ENCODE assay signal across 17 mouse cellular contexts in genomic region chr2:91187431-91187830, GRCm38 (mm10). TPM values are rescaled to one million over a fixed set of nuclear protein-coding genes. Genes with fewer than 3 reads are reported as not detected.
DNase-seq lines count a peak whose midpoint lies in the region; ATAC-seq and TF ChIP-seq lines count a peak whose summit lies in the region.
"Had no signal": no experiment of that assay in that cellular context is flagged by ENCODE, and none has a peak within 500 bp of the region (broad histone marks: within the 10 kb centered on the region; RNA-seq: fewer than 3 reads in every experiment).

No protein-coding gene starts in this region.

- H3K27ac ChIP-seq in MEL (ENCODE audit: control insufficient read depth, low read depth, low read length) = no peak overlapping the region
- H3K27ac ChIP-seq in forebrain, postnatal 0 days (ENCODE audit: low read depth, low read length) = no peak overlapping the region
- H3K27ac ChIP-seq: forebrain, embryonic 13.5 days; hindbrain, embryonic 13.5 days had no signal

- DNase-seq in left cerebral cortex, postnatal 14 days (ENCODE audit: low spot score in 2 of 2) = peak; percentile 26 to 57
- DNase-seq in left cerebral cortex, postnatal 10 days (ENCODE audit: extremely low spot score in 1 of 2, low spot score in 2 of 2) = no peak
- DNase-seq in 416B (ENCODE audit: low read depth) (peak; percentile 90), MEL (ENCODE audit: low read depth, low spot score) (peak; percentile 35)
- peak; percentile 77 for DNase-seq in induced T-regulatory cell, adult 2 months (ENCODE audit: low read depth)
- no peak for DNase-seq in cerebellum, postnatal 25 days
- no peak for DNase-seq in gastrocnemius, postnatal 36 days
- no peak for DNase-seq in forebrain, postnatal 0 days
- DNase-seq: adrenal gland, postnatal 10 days; cerebellum, adult 9-10 months; embryo, embryonic 11 days; heart, postnatal 10 days; kidney, adult 18-20 months; lung, embryonic 14.5 days; thymus, adult 2 months had no signal

- no peak overlapping the region for H3K9ac ChIP-seq in MEL (ENCODE audit: control insufficient read depth, low read depth, low read length, poor library complexity, severe bottlenecking)
- no peak overlapping the region for H3K9ac ChIP-seq in forebrain, postnatal 0 days
- H3K9ac ChIP-seq: forebrain, embryonic 13.5 days; hindbrain, embryonic 13.5 days; lung, embryonic 14.5 days had no signal

- TF ChIP-seq EP300 in MEL (IDR thresholded peaks at IDR 0.05; ENCODE audit: low read depth in 1 of 2, low read length in 2 of 2) = no peak

- no peak overlapping the region for H3K4me2 ChIP-seq in forebrain, postnatal 0 days (ENCODE audit: low read depth)
- H3K4me2 ChIP-seq: forebrain, embryonic 13.5 days; hindbrain, embryonic 13.5 days; lung, embryonic 14.5 days had no signal

- no peak for TF ChIP-seq POLR2A in MEL (IDR thresholded peaks at IDR 0.05; ENCODE audit: control insufficient read depth in 1 of 2, insufficient read depth in 1 of 2, low read depth in 1 of 2, low read length in 2 of 2, poor library complexity in 1 of 2)

- peaks cover 7 to 23% of the 10 kb centered on the region in 2 experiments for H3K4me1 ChIP-seq in MEL (ENCODE audit: control insufficient read depth in 1 of 2, insufficient read depth in 2 of 2, low read length in 2 of 2)
- H3K4me1 ChIP-seq in forebrain, postnatal 0 days (ENCODE audit: insufficient read depth) = no peaks in the 10 kb centered on the region

- peaks cover 0 to 14% of the 10 kb centered on the region in 2 experiments; a peak in 2 of 4 replicates for H3K36me3 ChIP-seq in MEL (ENCODE audit: control insufficient read depth in 1 of 2, insufficient read depth in 2 of 2, low read length in 2 of 2)
- no peaks in the 10 kb centered on the region for H3K36me3 ChIP-seq in forebrain, postnatal 0 days (ENCODE audit: insufficient read depth)
- H3K36me3 ChIP-seq: hindbrain, embryonic 13.5 days had no signal

- H3K4me3 ChIP-seq in MEL (ENCODE audit: control insufficient read depth in 1 of 2, insufficient read depth in 1 of 2, low read depth in 2 of 2, low read length in 2 of 2) = no peak overlapping the region
- H3K4me3 ChIP-seq in forebrain, postnatal 0 days (ENCODE audit: low read depth, low read length) = no peak overlapping the region
- H3K4me3 ChIP-seq: forebrain, embryonic 13.5 days; hindbrain, embryonic 13.5 days had no signal

- TF ChIP-seq CTCF in MEL (IDR thresholded peaks at IDR 0.05 in 2 of 3, conservative IDR thresholded peaks at IDR 0.05 in 1 of 3; ENCODE audit: control insufficient read depth in 1 of 3, insufficient read depth in 1 of 3, low read depth in 2 of 3, low read length in 3 of 3, poor library complexity in 1 of 3, severe bottlenecking in 1 of 3) = no peak
- no peak for TF ChIP-seq CTCF in forebrain, postnatal 0 days (IDR thresholded peaks at IDR 0.05; ENCODE audit: low read depth)

- H3K27me3 ChIP-seq in MEL (ENCODE audit: control insufficient read depth in 1 of 2, insufficient read depth in 2 of 2, low read length in 2 of 2) = no peaks in the 10 kb centered on the region
- H3K27me3 ChIP-seq in forebrain, postnatal 0 days (ENCODE audit: insufficient read depth, low read length) = no peaks in the 10 kb centered on the region
- H3K27me3 ChIP-seq: forebrain, embryonic 13.5 days had no signal

- ATAC-seq in forebrain, postnatal 0 days = no peak
- ATAC-seq: forebrain, embryonic 13.5 days had no signal

- TF ChIP-seq RAD21 in MEL (IDR thresholded peaks at IDR 0.05; ENCODE audit: low read depth, low read length) = no peak

- no peaks in the 10 kb centered on the region for H3K9me3 ChIP-seq in MEL (replicated peaks; ENCODE audit: insufficient read depth, low read length)
- no peaks in the 10 kb centered on the region for H3K9me3 ChIP-seq in forebrain, postnatal 0 days (ENCODE audit: low read length)
- H3K9me3 ChIP-seq: forebrain, embryonic 13.5 days; hindbrain, embryonic 13.5 days had no signal

- H3K79me2 ChIP-seq in MEL (ENCODE audit: control insufficient read depth, insufficient read depth, low read length, poor library complexity) = peaks cover 4% of the 10 kb centered on the region; the same call in 1 of the 2 replicates

- intact Hi-C loops in left cerebral cortex, postnatal 14 days (cut with DNase I) = no loop called here
- intact Hi-C loops in left cerebral cortex, postnatal 10 days (cut with DNase I) = no loop called here
- intact Hi-C loops in gastrocnemius, postnatal 36 days (cut with DNase I) = no loop called here

- 60% methylated on average over 4 of the region's 4 CpGs for WGBS in forebrain, postnatal 0 days

TF ChIP-seq in MEL, 35 proteins besides CTCF, POLR2A, EP300 and RAD21:
- TF ChIP-seq TCF12 (IDR thresholded peaks at IDR 0.05; ENCODE audit: low read depth, low read length) = no peak
- TF ChIP-seq USF1 (IDR thresholded peaks at IDR 0.05; ENCODE audit: low read depth, low read length) = no peak
- TF ChIP-seq TBP (IDR thresholded peaks at IDR 0.05; ENCODE audit: low read depth, low read length) = no peak
- TF ChIP-seq GABPA (IDR thresholded peaks at IDR 0.05; ENCODE audit: low read depth, low read length) = no peak
- no peak for TF ChIP-seq GATA1 (IDR thresholded peaks at IDR 0.05; ENCODE audit: low read depth, low read length)
- no peak for TF ChIP-seq ZC3H11A (IDR thresholded peaks at IDR 0.05; ENCODE audit: low read depth, low read length)
- TF ChIP-seq ZKSCAN1 (IDR thresholded peaks at IDR 0.05; ENCODE audit: low read depth, low read length) = no peak
- TF ChIP-seq SIN3A (IDR thresholded peaks at IDR 0.05; ENCODE audit: low read length) = no peak
- no peak for TF ChIP-seq JUND (IDR thresholded peaks at IDR 0.05; ENCODE audit: low read depth, low read length)
- TF ChIP-seq MAFK (IDR thresholded peaks at IDR 0.05; ENCODE audit: borderline replicate concordance, low read depth, low read length) = no peak
- no peak for TF ChIP-seq POLR2AphosphoS5 (IDR thresholded peaks at IDR 0.05; ENCODE audit: borderline replicate concordance, low read depth, low read length)
- no peak for TF ChIP-seq CHD2 (IDR thresholded peaks at IDR 0.05; ENCODE audit: low read length)
- no peak for TF ChIP-seq MXI1 (IDR thresholded peaks at IDR 0.05; ENCODE audit: low read depth, low read length)
- no peak for TF ChIP-seq RCOR1 (IDR thresholded peaks at IDR 0.05; ENCODE audit: low read depth, low read length)
- TF ChIP-seq KAT2A (conservative IDR thresholded peaks at IDR 0.05; ENCODE audit: low read depth, low read length) = no peak
- no peak for TF ChIP-seq USF2 (IDR thresholded peaks at IDR 0.05; ENCODE audit: borderline replicate concordance in 1 of 2, insufficient read depth in 1 of 2, low read depth in 1 of 2, low read length in 2 of 2)
- no peak for TF ChIP-seq MEF2A (IDR thresholded peaks at IDR 0.05; ENCODE audit: extremely low read depth, insufficient replicate concordance, low read depth, low read length, poor library complexity, severe bottlenecking)
TF ChIP-seq in MEL: peak in this region for 0.

RNA-seq across cellular contexts. Expression of gene Madd, which starts 3.8 kb away (rescaled TPM):
- total RNA-seq in left cerebral cortex, postnatal 14 days (2021) = 100 to 1,000 TPM; 202 to 239 TPM
- 100 to 1,000 TPM; 170 to 174 TPM for total RNA-seq in left cerebral cortex, postnatal 10 days (2021)
- total RNA-seq in MEL (2012; rRNA removed) = 15.7 and 17.5 TPM in 2 replicates
- polyA plus RNA-seq in MEL (2012; ENCODE audit: insufficient read depth in 1 of 2, insufficient read length in 2 of 2, low read depth in 1 of 2, low replicate concordance in 2 of 2, missing spikeins in 1 of 2) = 10 to 100 TPM in 1 of 2 experiments, not detected in 1; 27.4 TPM
- total RNA-seq in gastrocnemius, postnatal 36 days (2021) = 1 to 10 TPM; 4.1 to 5.0 TPM
- total RNA-seq in forebrain, postnatal 0 days (2014; rRNA removed) = 48.9 and 50.0 TPM in 2 replicates
- polyA plus RNA-seq in forebrain, postnatal 0 days (2015; fragmentation: Nextera tagmentation; extraction: Ambion mirVana) = 20.4 and 28.5 TPM in 2 replicates

RNA-seq across cellular contexts. Expression of gene Nr1h3, which starts 15.2 kb away (rescaled TPM):
- total RNA-seq in left cerebral cortex, postnatal 14 days (2021) = 1 to 10 TPM; 1.9 to 2.3 TPM
- total RNA-seq in left cerebral cortex, postnatal 10 days (2021) = 1 to 10 TPM; 1.5 TPM
- 3.5 and 4.7 TPM in 2 replicates for total RNA-seq in MEL (2012; rRNA removed)
- 1 to 10 TPM in 1 of 2 experiments, not detected in 1; 6.9 TPM for polyA plus RNA-seq in MEL (2012; ENCODE audit: insufficient read depth in 1 of 2, insufficient read length in 2 of 2, low read depth in 1 of 2, low replicate concordance in 2 of 2, missing spikeins in 1 of 2)
- total RNA-seq in gastrocnemius, postnatal 36 days (2021) = 10 to 100 TPM; 17.3 to 19.1 TPM
- total RNA-seq in forebrain, postnatal 0 days (2014; rRNA removed) = 1.5 and 3.4 TPM in 2 replicates
- polyA plus RNA-seq in forebrain, postnatal 0 days (2015; fragmentation: Nextera tagmentation; extraction: Ambion mirVana) = 1.6 and 1.8 TPM in 2 replicates

RNA-seq across cellular contexts. Expression of gene Acp2, which starts 15.3 kb away (rescaled TPM):
- 10 to 100 TPM; 51.0 to 54.8 TPM for total RNA-seq in left cerebral cortex, postnatal 14 days (2021)
- total RNA-seq in left cerebral cortex, postnatal 10 days (2021) = 10 to 100 TPM; 46.6 to 51.7 TPM
- total RNA-seq in MEL (2012; rRNA removed) = 5.4 and 7.3 TPM in 2 replicates
- polyA plus RNA-seq in MEL (2012; ENCODE audit: insufficient read depth in 1 of 2, insufficient read length in 2 of 2, low read depth in 1 of 2, low replicate concordance in 2 of 2, missing spikeins in 1 of 2) = 10 to 100 TPM in 1 of 2 experiments, not detected in 1; 11.3 TPM
- 10 to 100 TPM; 13.0 to 14.3 TPM for total RNA-seq in gastrocnemius, postnatal 36 days (2021)
- 32.9 and 39.4 TPM in 2 replicates for total RNA-seq in forebrain, postnatal 0 days (2014; rRNA removed)
- 24.4 and 32.2 TPM in 2 replicates for polyA plus RNA-seq in forebrain, postnatal 0 days (2015; fragmentation: Nextera tagmentation; extraction: Ambion mirVana)

RNA-seq across cellular contexts. Expression of gene Ddb2, which starts 49.4 kb away (rescaled TPM):
- total RNA-seq in left cerebral cortex, postnatal 14 days (2021) = 10 to 100 TPM; 10.4 to 10.9 TPM
- total RNA-seq in left cerebral cortex, postnatal 10 days (2021) = 10 to 100 TPM; 10.2 to 11.3 TPM
- total RNA-seq in MEL (2012; rRNA removed) = 7.0 and 8.4 TPM in 2 replicates
- 10 to 100 TPM in 1 of 2 experiments, not detected in 1; 12.6 TPM for polyA plus RNA-seq in MEL (2012; ENCODE audit: insufficient read depth in 1 of 2, insufficient read length in 2 of 2, low read depth in 1 of 2, low replicate concordance in 2 of 2, missing spikeins in 1 of 2)
- total RNA-seq in gastrocnemius, postnatal 36 days (2021) = 1 to 10 TPM; 2.1 to 2.6 TPM
- total RNA-seq in forebrain, postnatal 0 days (2014; rRNA removed) = 11.2 and 12.9 TPM in 2 replicates
- polyA plus RNA-seq in forebrain, postnatal 0 days (2015; fragmentation: Nextera tagmentation; extraction: Ambion mirVana) = 10.0 and 10.2 TPM in 2 replicates

Comparison
In these comparisons a context has a peak if more than half of its experiments do, and no peak if none do; other contexts are left out.
1. DNase-seq: peak in left cerebral cortex, postnatal 14 days (2 of 2), 416B (single experiment), MEL (single experiment) and induced T-regulatory cell, adult 2 months (single experiment); none in left cerebral cortex, postnatal 10 days (0 of 2), cerebellum, postnatal 25 days (0 of 2), gastrocnemius, postnatal 36 days (0 of 2) and forebrain, postnatal 0 days (single experiment).